Mouse (Mus musculus) spleen, adult 2 months (tissue): ENCODE measurements at regions not wholly inside any gene's neighbourhood (a gene's known extent, or its start where the extent isn't known, plus 50 kb on each side); places are given as distances from the start of the nearest gene placed in this dataset.

Experiments used
- CTCF ChIP-seq: fragments of 200-500 bp; IDR thresholded peaks from 2 replicates; pipeline ENCODE4 v1.5.1; 2011; ENCODE audit warnings: mild to moderate bottlenecking, inconsistent platforms; ENCODE audit not compliant: insufficient read depth, insufficient read length, insufficient replicate concordance; ENCODE audit errors: extremely low read depth
- POLR2A ChIP-seq: fragments of 200-500 bp; IDR thresholded peaks from 2 replicates; pipeline ENCODE4 v1.6.1; 2011; ENCODE audit warnings: low read depth, low read length, inconsistent platforms

DNA sequence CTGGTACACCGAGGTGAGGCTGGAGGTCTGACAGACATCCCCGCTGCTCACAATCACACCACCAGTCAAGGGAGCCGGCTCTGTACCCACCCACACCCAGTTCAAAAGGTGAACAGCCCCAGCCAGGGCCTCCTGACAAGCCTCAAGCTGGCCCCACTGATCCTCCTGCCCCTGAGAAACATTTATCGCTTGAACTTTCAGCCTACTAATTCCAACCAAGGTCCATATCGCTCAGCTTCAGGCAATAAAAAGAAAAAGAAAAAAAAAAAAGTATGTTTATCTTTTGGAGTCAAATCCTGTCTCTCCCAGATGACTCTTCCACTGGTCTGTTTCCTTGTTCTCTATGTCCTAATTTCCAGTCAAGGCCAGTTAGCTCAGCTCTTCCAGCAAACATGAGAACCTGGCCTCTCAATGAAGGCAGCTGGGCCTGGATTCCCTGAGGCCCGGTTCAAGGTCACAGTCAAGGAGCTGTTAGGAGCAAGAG, 94.2 kb upstream of the Gpr12 start:
- TF ChIP-seq POLR2A (no peak), CTCF (no peak)
